Comparison of ENCODE assay signal across 29 mouse cellular contexts in the genomic region with DNA sequence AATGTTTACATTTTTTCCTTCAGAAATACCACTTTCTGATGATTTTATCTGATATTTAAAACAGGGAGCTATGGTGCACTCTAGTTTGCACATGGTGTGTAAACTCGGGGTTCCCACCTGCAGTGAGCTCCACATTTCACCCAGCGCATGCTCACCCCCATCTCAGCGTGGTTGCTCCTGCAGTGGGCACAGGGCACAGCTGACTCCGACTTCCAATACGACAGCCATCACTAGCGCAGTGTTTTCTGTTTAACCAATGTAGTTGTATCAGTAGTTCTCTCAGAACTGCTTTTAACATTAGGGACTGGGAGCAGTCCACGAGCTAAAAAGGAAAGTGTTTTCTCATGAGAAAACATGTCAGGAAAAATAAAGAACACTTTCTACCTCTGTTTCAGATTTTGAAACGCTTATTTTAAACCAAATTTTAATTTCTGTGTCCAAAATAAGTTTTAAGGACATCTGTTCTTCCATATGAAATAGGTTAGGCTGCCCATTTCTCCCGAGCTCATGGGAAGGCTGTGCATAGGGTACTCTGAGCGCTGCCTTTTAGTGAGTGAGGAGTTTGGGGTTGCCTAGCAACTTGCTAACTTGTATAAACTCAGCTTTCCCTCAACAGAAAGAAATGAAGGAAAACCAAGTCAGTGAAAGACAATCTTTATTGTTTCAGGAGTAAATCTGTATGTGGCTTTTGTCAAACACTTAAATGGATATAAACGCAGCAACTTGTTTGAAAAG. TPM values are rescaled to one million over a fixed set of nuclear protein-coding genes. Genes with fewer than 3 reads are reported as not detected.
DNase-seq lines count a peak whose midpoint lies in the region; ATAC-seq and TF ChIP-seq lines count a peak whose summit lies in the region.
"Had no signal": no experiment of that assay in that cellular context is flagged by ENCODE, and none has a peak within 500 bp of the region (broad histone marks: within the 10 kb centered on the region; RNA-seq: fewer than 3 reads in every experiment).

No protein-coding gene starts in this region.

- no peak overlapping the region for H3K27ac ChIP-seq in forebrain, postnatal 0 days (ENCODE audit: low read depth, low read length)
- H3K27ac ChIP-seq in forebrain, embryonic 12.5 days = no peak overlapping the region
- H3K27ac ChIP-seq in left cerebral cortex, adult 2 months = peak overlapping the region; percentile 40; the same call in 1 of the 2 replicates
- H3K27ac ChIP-seq in embryonic facial prominence, embryonic 14.5 days (replicated peaks; ENCODE audit: low read depth, low read length) = no peak overlapping the region
- H3K27ac ChIP-seq: embryonic facial prominence, embryonic 15.5 days; hindbrain, embryonic 10.5 days; hindbrain, embryonic 15.5 days; liver, embryonic 13.5 days; neural tube, embryonic 13.5 days had no signal

- peaks cover 5% of the 10 kb centered on the region; the same call in 1 of the 2 replicates for H3K4me1 ChIP-seq in forebrain, postnatal 0 days (ENCODE audit: insufficient read depth)
- no peaks in the 10 kb centered on the region; the same call in 1 of the 2 replicates for H3K4me1 ChIP-seq in forebrain, embryonic 12.5 days
- peaks cover 5% of the 10 kb centered on the region for H3K4me1 ChIP-seq in embryonic facial prominence, embryonic 14.5 days (ENCODE audit: control insufficient read depth, insufficient read depth, low read length)
- H3K4me1 ChIP-seq: hindbrain, embryonic 15.5 days; neural tube, embryonic 13.5 days had no signal

- intact Hi-C loops in left cerebral cortex, adult 2 months (cut with DNase I) = loop anchor here (5.0 kb wide), 1 partner anchor 46 kb away; no protein-coding TSS in a partner anchor

- no peaks in the 10 kb centered on the region for H3K27me3 ChIP-seq in forebrain, postnatal 0 days (ENCODE audit: insufficient read depth, low read length)
- H3K27me3 ChIP-seq in forebrain, embryonic 12.5 days = no peaks in the 10 kb centered on the region
- H3K27me3 ChIP-seq in embryonic facial prominence, embryonic 14.5 days (replicated peaks; ENCODE audit: control insufficient read depth, insufficient read depth, low read length) = no peaks in the 10 kb centered on the region
- H3K27me3 ChIP-seq: embryonic facial prominence, embryonic 15.5 days; heart, embryonic 12.5 days; hindbrain, embryonic 15.5 days; liver, embryonic 13.5 days; neural tube, embryonic 13.5 days had no signal

- H3K4me3 ChIP-seq in forebrain, postnatal 0 days (ENCODE audit: low read depth, low read length) = no peak overlapping the region
- no peak overlapping the region for H3K4me3 ChIP-seq in forebrain, embryonic 12.5 days (replicated peaks)
- no peak overlapping the region for H3K4me3 ChIP-seq in left cerebral cortex, adult 2 months
- no peak overlapping the region for H3K4me3 ChIP-seq in embryonic facial prominence, embryonic 14.5 days (ENCODE audit: low read depth, low read length)
- H3K4me3 ChIP-seq: embryonic facial prominence, embryonic 15.5 days; heart, embryonic 12.5 days; hindbrain, embryonic 10.5 days; hindbrain, embryonic 15.5 days; liver, embryonic 13.5 days; neural tube, embryonic 13.5 days had no signal

- peak; percentile 80 for ATAC-seq in forebrain, postnatal 0 days
- ATAC-seq in forebrain, embryonic 12.5 days (ENCODE audit: low FRiP score) = no peak
- ATAC-seq in embryonic facial prominence, embryonic 14.5 days (ENCODE audit: low read depth) = no peak
- ATAC-seq: activated CD4-positive, CD25-positive, alpha-beta regulatory T cell, adult 4 months; CD4-positive, CD25-positive, alpha-beta regulatory T cell, adult 4 months; inflammation-experienced regulatory T-cells, adult 6 months had no signal

- 47% methylated on average over 11 of the region's 11 CpGs for WGBS in forebrain, postnatal 0 days
- WGBS in forebrain, embryonic 12.5 days = 71% methylated on average over 11 of the region's 11 CpGs
- WGBS in embryonic facial prominence, embryonic 14.5 days = 63% methylated on average over 11 of the region's 11 CpGs

- TF ChIP-seq CTCF in forebrain, postnatal 0 days (IDR thresholded peaks at IDR 0.05; ENCODE audit: low read depth) = no peak
- TF ChIP-seq CTCF in left cerebral cortex, adult 2 months (IDR thresholded peaks at IDR 0.05) = no peak

- no peak overlapping the region for H3K9ac ChIP-seq in forebrain, postnatal 0 days
- H3K9ac ChIP-seq in forebrain, embryonic 12.5 days = no peak overlapping the region
- H3K9ac ChIP-seq in embryonic facial prominence, embryonic 14.5 days (ENCODE audit: low read depth, low read length) = no peak overlapping the region
- H3K9ac ChIP-seq: embryonic facial prominence, embryonic 15.5 days; heart, embryonic 12.5 days; hindbrain, embryonic 15.5 days; liver, embryonic 13.5 days; neural tube, embryonic 13.5 days had no signal

- no peaks in the 10 kb centered on the region for H3K36me3 ChIP-seq in forebrain, postnatal 0 days (ENCODE audit: insufficient read depth)
- no peaks in the 10 kb centered on the region for H3K36me3 ChIP-seq in forebrain, embryonic 12.5 days (replicated peaks)
- H3K36me3 ChIP-seq in embryonic facial prominence, embryonic 14.5 days (ENCODE audit: control insufficient read depth, insufficient read depth, low read length) = no peaks in the 10 kb centered on the region
- H3K36me3 ChIP-seq: embryonic facial prominence, embryonic 15.5 days; hindbrain, embryonic 15.5 days; liver, embryonic 13.5 days had no signal

- H3K9me3 ChIP-seq in forebrain, postnatal 0 days (ENCODE audit: low read length) = no peaks in the 10 kb centered on the region
- H3K9me3 ChIP-seq in forebrain, embryonic 12.5 days = 0 out of 2 replicates have a peak, but pooled peaks cover 5% of the 10 kb centered on the region
- H3K9me3 ChIP-seq in embryonic facial prominence, embryonic 14.5 days (ENCODE audit: control insufficient read depth, low read length) = no peaks in the 10 kb centered on the region
- H3K9me3 ChIP-seq: embryonic facial prominence, embryonic 15.5 days; hindbrain, embryonic 15.5 days; liver, embryonic 13.5 days; neural tube, embryonic 13.5 days had no signal

- peak; percentile 64 for DNase-seq in forebrain, postnatal 0 days
- no peak for DNase-seq in left cerebral cortex, adult 2 months (ENCODE audit: extremely low spot score in 1 of 2, low spot score in 2 of 2)
- no peak for DNase-seq in left cerebral cortex, adult 9 months (ENCODE audit: low spot score in 2 of 2)
- peak; percentile 68 for DNase-seq in brain, adult 2 months (ENCODE audit: low read depth, low spot score)
- peak; percentile 54 for DNase-seq in embryonic facial prominence, embryonic 14.5 days (ENCODE audit: low spot score)
- DNase-seq in T-cell, adult 2 months (ENCODE audit: low spot score) = no peak
- DNase-seq: adrenal gland, adult 2 months; adrenal gland, postnatal 36 days; cerebellum, adult 11-12 months; cerebellum, adult 9-11 months; embryo, embryonic 11 days; gastrocnemius, postnatal 25 days; heart, adult 18-20 months; kidney, adult 11 months; kidney, postnatal 14 days; left cerebral cortex, postnatal 4 days; liver, embryonic 13.5 days; lung, adult 2 months; lung, postnatal 10 days; thymus, postnatal 4 days had no signal

- no peak overlapping the region for H3K4me2 ChIP-seq in forebrain, postnatal 0 days (ENCODE audit: low read depth)
- H3K4me2 ChIP-seq in forebrain, embryonic 12.5 days = no peak overlapping the region
- no peak overlapping the region for H3K4me2 ChIP-seq in embryonic facial prominence, embryonic 14.5 days (ENCODE audit: low read depth, low read length)
- H3K4me2 ChIP-seq: embryonic facial prominence, embryonic 15.5 days; heart, embryonic 12.5 days; hindbrain, embryonic 15.5 days; liver, embryonic 13.5 days; neural tube, embryonic 13.5 days had no signal

RNA-seq across cellular contexts. Expression of a gene that starts 25.7 kb away (rescaled TPM):
- total RNA-seq in forebrain, postnatal 0 days (2014; rRNA removed) = 22.5 and 25.9 TPM in 2 replicates
- polyA plus RNA-seq in forebrain, postnatal 0 days (2015; fragmentation: Nextera tagmentation; extraction: Ambion mirVana) = 10.2 and 11.4 TPM in 2 replicates
- polyA plus RNA-seq in forebrain, embryonic 12.5 days (2016; fragmentation: Nextera tagmentation; extraction: Ambion mirVana) = 1.2 and 1.4 TPM in 2 replicates
- 100 to 1,000 TPM; 200 to 205 TPM for total RNA-seq in left cerebral cortex, adult 2 months (2021)
- polyA plus RNA-seq in embryonic facial prominence, embryonic 14.5 days (2014; fragmentation: Nextera tagmentation; extraction: Ambion mirVana) = 3.6 and 4.5 TPM in 2 replicates

Comparison
In these comparisons a context has a peak if more than half of its experiments do, and no peak if none do; other contexts are left out.
1. DNase-seq: peak in forebrain, postnatal 0 days (single experiment), brain, adult 2 months (single experiment) and embryonic facial prominence, embryonic 14.5 days (single experiment); none in left cerebral cortex, adult 2 months (0 of 2), left cerebral cortex, adult 9 months (0 of 2) and T-cell, adult 2 months (single experiment).